Mouse (Mus musculus) kidney, adult 11 months (tissue): Measurements from ENCODE around the gene Pde10a.

Experiments used
- DNase-seq: peaks from one replicate; pipeline ENCODE4 v3.0.0; 2022

Gene Pde10a

DNA sequence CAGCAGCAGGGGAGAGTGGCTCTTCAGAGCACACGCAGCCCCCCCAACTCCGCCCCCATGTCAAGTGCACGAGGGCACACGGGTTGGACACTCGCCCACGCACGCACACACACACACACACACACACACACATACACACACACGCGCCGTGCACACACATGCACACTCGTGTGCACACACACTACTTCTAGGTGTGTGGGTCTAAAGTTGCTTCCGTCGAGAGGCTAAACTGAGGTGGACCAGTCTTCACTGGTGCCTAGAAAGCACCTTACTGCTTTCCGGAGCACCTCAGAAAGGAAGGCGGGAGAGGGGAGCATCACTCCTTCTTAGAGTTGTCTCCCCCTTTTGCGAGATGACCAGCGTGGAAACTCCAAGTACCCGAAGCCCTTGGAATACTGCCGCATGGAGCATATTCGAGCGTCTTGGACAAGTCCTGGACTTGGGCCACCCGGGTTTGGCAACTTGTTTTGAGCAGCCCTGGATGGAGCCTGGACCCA is at the start of gene Pde10a:
Gene Pde10a (plus strand): TSS at position 148 of the 497 bp plus-strand sequence.
- DNase-seq: no peak

DNA sequence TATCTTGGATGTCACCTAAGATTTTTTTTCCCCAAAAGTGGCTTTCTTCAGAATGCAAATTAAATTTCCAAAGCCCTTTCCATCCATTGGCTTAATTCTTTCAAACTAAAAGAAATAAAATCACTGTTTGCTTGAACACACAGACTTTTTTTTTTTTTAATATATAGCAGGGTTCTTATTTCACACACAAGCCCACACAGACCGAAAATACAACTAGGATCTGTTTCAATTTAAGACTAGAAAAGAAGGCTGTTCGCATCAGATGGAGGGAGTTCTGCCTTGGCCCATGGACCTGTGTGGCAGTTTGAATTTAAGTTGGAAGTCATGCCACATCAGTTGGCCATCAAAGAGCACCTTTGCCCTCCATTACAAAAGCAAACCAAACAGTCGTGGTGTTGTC is 46.6 kb upstream of the Pde10a start:
- no peak for DNase-seq

- DNase-seq: no peak
These were observed 45.6 kb upstream of the Pde10a start for GRCm38 (mm10) chr17:8479493-8480128.

GRCm38 (mm10) chr17:8481797-8482196 is 43.4 kb upstream of the Pde10a start:
- no peak for DNase-seq

DNA sequence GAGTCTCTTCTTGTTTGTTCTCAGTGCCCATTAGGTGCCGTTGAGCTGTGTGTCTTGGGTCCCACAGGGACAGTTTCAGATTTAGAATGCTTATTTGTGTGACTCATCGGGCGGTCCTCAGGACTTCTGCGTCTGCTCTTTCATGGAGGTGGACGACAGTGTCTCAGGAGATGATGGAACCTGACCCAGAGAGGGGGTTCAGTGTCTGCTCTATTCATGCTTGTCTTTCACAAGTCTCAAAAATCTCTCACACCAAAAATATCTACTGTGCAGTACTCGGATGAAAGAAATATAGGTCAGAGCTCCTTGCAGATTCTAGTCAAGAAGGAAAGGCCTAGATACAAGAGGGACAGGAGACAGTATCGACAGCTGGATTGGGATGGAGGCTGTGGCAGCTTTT is 42.3 kb upstream of the Pde10a start:
- no peak for DNase-seq

- DNase-seq: no peak
These were observed 40.9 kb upstream of the Pde10a start for GRCm38 (mm10) chr17:8484246-8484645.

DNA sequence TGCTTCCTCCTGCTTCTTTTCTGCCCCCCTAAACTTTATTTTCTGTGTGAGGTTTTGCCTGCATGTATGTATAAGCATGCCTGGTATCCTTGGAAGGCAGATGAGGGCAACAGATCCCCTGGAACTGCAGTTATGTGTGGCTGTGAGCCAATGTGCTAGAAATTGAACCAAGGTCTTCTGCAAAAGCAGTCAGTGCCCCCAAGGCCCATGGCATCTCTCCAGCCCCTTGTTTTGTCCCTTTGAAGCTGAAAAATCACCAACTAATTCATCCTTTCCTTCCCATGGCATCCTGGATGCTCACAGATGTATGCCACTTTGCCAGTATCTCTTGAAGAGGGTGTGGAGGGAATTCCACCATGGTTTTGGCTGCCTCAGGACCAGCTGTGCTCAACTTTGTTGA is 40.0 kb upstream of the Pde10a start:
- DNase-seq: no peak

DNA sequence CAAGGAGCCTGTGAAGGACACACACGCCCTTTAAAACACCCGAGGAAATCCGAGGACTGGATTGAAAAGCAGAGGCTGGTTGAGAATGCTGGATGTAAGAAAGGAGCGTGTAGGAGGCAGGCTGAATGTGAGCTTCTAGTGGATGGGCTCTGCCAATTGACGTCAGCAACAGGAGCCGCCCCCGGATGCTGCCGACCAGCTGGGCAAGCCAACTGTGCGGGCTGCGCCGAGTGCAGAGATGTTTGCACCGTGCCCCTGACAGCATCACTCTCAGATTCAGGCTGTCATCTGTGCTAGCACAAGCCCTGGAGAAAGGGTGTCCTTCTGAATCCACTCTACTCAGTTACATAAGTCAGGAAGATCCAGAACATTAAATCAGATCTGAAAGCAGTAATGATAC is 37.3 kb upstream of the Pde10a start:
- no peak for DNase-seq

- no peak for DNase-seq
These were observed 34.2 kb upstream of the Pde10a start for GRCm38 (mm10) chr17:8490971-8491370.

- DNase-seq: no peak
These were observed 31.7 kb upstream of the Pde10a start for GRCm38 (mm10) chr17:8493461-8493860.

GRCm38 (mm10) chr17:8498151-8498550 is 27.0 kb upstream of the Pde10a start:
- no peak for DNase-seq

DNA sequence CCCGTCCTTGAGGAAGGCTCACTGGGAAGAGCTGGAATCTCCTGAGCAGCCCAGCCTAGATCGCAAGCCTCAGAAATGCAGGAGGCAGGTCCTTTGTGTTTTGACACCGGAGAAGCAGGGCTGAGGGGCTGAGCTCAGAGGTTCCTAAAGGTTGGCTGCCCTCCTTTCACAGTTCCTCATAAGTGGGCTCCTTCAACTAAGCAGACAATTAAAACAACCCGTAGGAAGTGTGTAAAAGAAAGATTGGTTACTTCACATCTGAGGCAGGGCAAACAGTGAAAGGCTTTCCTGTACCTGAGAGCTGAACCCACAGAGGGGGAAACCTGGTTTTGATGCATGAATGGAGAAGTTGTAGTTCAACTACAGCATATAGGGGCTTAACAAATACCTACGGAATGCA is 26.5 kb upstream of the Pde10a start:
- no peak for DNase-seq

GRCm38 (mm10) chr17:8499564-8500117 is 25.5 kb upstream of the Pde10a start:
- no peak for DNase-seq

DNA sequence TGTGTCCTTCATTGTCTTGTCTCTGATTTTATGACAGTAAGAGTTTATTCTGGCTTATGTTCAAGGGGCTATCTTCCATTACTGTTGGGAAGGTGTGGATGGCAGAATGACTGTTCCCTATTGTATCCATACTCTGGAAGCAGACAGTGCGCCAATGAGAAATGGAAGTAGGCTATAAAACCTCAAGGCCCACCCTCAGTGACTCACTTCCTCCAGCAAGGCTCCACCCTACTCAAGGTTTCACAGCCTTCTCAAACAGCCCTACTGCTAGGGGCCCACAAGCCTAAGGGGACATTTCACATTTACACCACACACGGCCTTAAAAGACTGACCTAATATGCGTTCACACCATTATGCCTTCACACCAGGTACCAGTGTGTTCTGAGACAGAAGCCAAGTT is 20.8 kb upstream of the Pde10a start:
- DNase-seq: no peak

GRCm38 (mm10) chr17:8505669-8506426 is 19.3 kb upstream of the Pde10a start:
- DNase-seq: peak; percentile 84

- DNase-seq: no peak
These were observed 18.4 kb upstream of the Pde10a start for GRCm38 (mm10) chr17:8506726-8507125.

DNA sequence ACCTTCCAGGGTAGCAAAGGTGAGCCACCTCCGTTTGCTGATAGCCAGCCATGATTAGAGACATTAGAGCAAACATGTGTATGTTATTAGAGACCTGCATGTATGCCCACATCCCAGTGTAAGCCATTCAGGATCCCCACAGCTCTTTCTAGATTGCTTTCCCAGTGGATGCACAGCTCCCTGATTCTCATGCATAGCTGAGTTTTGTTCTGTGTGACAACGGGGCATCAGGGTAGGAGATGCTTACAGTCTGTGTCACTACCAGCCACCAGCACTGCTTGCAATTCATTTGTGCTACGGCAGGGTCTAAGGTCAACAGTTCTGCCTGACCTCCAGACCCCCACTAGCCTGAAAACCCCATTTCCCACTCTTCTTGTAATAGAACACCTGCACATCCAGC is 17.5 kb upstream of the Pde10a start:
- no peak for DNase-seq

- peak; percentile 40 for DNase-seq
These were observed 16.6 kb upstream of the Pde10a start for GRCm38 (mm10) chr17:8508305-8509141.

- no peak for DNase-seq
These were observed 9.2 kb upstream of the Pde10a start for GRCm38 (mm10) chr17:8516006-8516405.

GRCm38 (mm10) chr17:8523986-8524385 is 1.2 kb upstream of the Pde10a start:
- DNase-seq: no peak

- peak; percentile 72 for DNase-seq
These were observed 596 bp upstream of the Pde10a start for GRCm38 (mm10) chr17:8524387-8525165.

- DNase-seq: no peak
These were observed 984 bp downstream of the Pde10a start for GRCm38 (mm10) chr17:8525971-8526740.
